Mouse (Mus musculus): ENCODE results near the gene Clcnka. TPM values are rescaled to one million over a fixed set of nuclear protein-coding genes. Genes with fewer than 3 reads are reported as not detected.
A peak's percentile ranks its signal among the peaks of the same experiment; 100 is the strongest.

Clcnka gene
- polyA plus RNA-seq, 1 experiment: not detected

GRCm38 (mm10) chr4:141433191-141433590 is 34.7 kb upstream of the Clcnka start:
- H3K27ac ChIP-seq (ENCODE audit: insufficient read depth, low read depth, low read length): no peak overlapping the region
- 82% methylated on average over 18 of the region's 18 CpGs for WGBS

GRCm38 (mm10) chr4:141432666-141433065 is 34.1 kb upstream of the Clcnka start:
- no peak overlapping the region for H3K27ac ChIP-seq (ENCODE audit: insufficient read depth, low read depth, low read length)
- no peak for TF ChIP-seq POLR2A (IDR thresholded peaks at IDR 0.05; ENCODE audit: insufficient read depth, low read depth, low read length)
- WGBS: 36% methylated on average over 14 of the region's 14 CpGs

More at GRCm38 (mm10) chr4:141433191-141433590, 34.7 kb upstream of the Clcnka start:
- no peak for TF ChIP-seq POLR2A (IDR thresholded peaks at IDR 0.05; ENCODE audit: insufficient read depth, low read depth, low read length)
- no peak for TF ChIP-seq CTCF (IDR thresholded peaks at IDR 0.05; ENCODE audit: insufficient read depth, low read depth, low read length)
- H3K4me3 ChIP-seq (ENCODE audit: insufficient read depth, low read depth, low read length): no peak overlapping the region
- no peaks in the 10 kb centered on the region for H3K4me1 ChIP-seq (ENCODE audit: control insufficient read depth, insufficient read depth, low read length)

GRCm38 (mm10) chr4:141430997-141431396 is 32.5 kb upstream of the Clcnka start:
- no peak for TF ChIP-seq CTCF (IDR thresholded peaks at IDR 0.05; ENCODE audit: insufficient read depth, low read depth, low read length)
- no peak for TF ChIP-seq POLR2A (IDR thresholded peaks at IDR 0.05; ENCODE audit: insufficient read depth, low read depth, low read length)
- WGBS: 47% methylated on average over 9 of the region's 9 CpGs
- H3K4me1 ChIP-seq (ENCODE audit: control insufficient read depth, insufficient read depth, low read length): peaks cover 12% of the 10 kb centered on the region

More at GRCm38 (mm10) chr4:141432666-141433065, 34.1 kb upstream of the Clcnka start:
- Histone ChIP-seq H3K4me3 (ENCODE audit: insufficient read depth, low read depth, low read length) (no peak overlapping the region), H3K4me1 (ENCODE audit: control insufficient read depth, insufficient read depth, low read length) (no peaks in the 10 kb centered on the region)

GRCm38 (mm10) chr4:141429847-141430246 is 31.3 kb upstream of the Clcnka start:
- Histone ChIP-seq H3K27ac (ENCODE audit: insufficient read depth, low read depth, low read length) (no peak overlapping the region), H3K4me3 (ENCODE audit: insufficient read depth, low read depth, low read length) (no peak overlapping the region), H3K4me1 (ENCODE audit: control insufficient read depth, insufficient read depth, low read length) (peaks cover 20% of the 10 kb centered on the region)
- 65% methylated on average over 9 of the region's 9 CpGs for WGBS
- TF ChIP-seq CTCF (IDR thresholded peaks at IDR 0.05; ENCODE audit: insufficient read depth, low read depth, low read length) (peak; percentile 30; the same call in 1 of the 2 replicates), POLR2A (IDR thresholded peaks at IDR 0.05; ENCODE audit: insufficient read depth, low read depth, low read length) (no peak)

More at GRCm38 (mm10) chr4:141430997-141431396, 32.5 kb upstream of the Clcnka start:
- no peak overlapping the region for H3K4me3 ChIP-seq (ENCODE audit: insufficient read depth, low read depth, low read length)
- no peak overlapping the region for H3K27ac ChIP-seq (ENCODE audit: insufficient read depth, low read depth, low read length)

DNA sequence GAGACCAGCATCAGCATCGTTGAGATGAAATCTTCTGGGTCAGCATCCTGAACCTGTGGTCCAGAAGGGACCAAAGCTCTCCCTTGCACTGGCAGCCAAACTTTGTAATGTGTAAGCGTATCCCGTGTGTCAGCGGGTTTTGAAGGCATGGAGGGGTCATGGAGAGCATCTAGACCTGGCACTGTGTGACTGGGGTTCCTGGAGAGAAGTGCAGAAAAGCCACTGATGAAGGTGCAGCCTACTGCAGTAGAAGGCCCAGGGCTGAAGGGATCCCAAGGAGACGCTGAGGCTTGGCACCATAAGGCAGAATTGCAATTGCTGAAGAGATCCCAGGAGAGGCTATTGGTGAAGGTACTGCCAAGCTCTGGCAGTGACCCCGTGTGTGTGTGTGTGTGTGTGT is 30.9 kb upstream of the Clcnka start:
- H3K27ac ChIP-seq (ENCODE audit: insufficient read depth, low read depth, low read length): no peak overlapping the region
- 84% methylated on average over 6 of the region's 6 CpGs for WGBS
- TF ChIP-seq POLR2A (IDR thresholded peaks at IDR 0.05; ENCODE audit: insufficient read depth, low read depth, low read length) (no peak), CTCF (IDR thresholded peaks at IDR 0.05; ENCODE audit: insufficient read depth, low read depth, low read length) (no peak)
- H3K4me1 ChIP-seq (ENCODE audit: control insufficient read depth, insufficient read depth, low read length): peaks cover 25% of the 10 kb centered on the region
- H3K4me3 ChIP-seq (ENCODE audit: insufficient read depth, low read depth, low read length): no peak overlapping the region

DNA sequence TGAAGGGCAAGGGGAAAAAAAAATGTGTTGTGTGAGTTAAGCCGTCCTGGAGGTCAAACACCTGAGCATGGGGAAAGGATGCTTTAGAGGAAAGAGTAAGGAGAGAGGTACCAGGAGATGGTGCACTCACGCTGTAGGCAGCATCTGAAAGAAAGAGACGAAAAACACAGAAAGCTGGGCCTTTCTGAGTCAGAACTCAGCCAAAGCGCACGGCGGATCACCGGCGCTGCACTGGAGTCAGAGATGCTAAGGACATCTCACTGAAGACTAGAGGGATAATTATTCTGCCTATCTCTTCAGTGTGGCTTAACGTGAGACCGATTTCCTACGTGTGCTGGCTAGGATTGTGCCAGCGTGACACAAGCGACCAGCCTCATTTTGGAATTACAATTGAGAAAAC is 29.4 kb upstream of the Clcnka start:
- Histone ChIP-seq H3K27ac (ENCODE audit: insufficient read depth, low read depth, low read length) (peak overlapping the region; percentile 97), H3K4me1 (ENCODE audit: control insufficient read depth, insufficient read depth, low read length) (peaks cover 39% of the 10 kb centered on the region), H3K4me3 (ENCODE audit: insufficient read depth, low read depth, low read length) (no peak overlapping the region)
- 42% methylated on average over 13 of the region's 13 CpGs for WGBS
- TF ChIP-seq POLR2A (IDR thresholded peaks at IDR 0.05; ENCODE audit: insufficient read depth, low read depth, low read length) (no peak), CTCF (IDR thresholded peaks at IDR 0.05; ENCODE audit: insufficient read depth, low read depth, low read length) (no peak)

DNA sequence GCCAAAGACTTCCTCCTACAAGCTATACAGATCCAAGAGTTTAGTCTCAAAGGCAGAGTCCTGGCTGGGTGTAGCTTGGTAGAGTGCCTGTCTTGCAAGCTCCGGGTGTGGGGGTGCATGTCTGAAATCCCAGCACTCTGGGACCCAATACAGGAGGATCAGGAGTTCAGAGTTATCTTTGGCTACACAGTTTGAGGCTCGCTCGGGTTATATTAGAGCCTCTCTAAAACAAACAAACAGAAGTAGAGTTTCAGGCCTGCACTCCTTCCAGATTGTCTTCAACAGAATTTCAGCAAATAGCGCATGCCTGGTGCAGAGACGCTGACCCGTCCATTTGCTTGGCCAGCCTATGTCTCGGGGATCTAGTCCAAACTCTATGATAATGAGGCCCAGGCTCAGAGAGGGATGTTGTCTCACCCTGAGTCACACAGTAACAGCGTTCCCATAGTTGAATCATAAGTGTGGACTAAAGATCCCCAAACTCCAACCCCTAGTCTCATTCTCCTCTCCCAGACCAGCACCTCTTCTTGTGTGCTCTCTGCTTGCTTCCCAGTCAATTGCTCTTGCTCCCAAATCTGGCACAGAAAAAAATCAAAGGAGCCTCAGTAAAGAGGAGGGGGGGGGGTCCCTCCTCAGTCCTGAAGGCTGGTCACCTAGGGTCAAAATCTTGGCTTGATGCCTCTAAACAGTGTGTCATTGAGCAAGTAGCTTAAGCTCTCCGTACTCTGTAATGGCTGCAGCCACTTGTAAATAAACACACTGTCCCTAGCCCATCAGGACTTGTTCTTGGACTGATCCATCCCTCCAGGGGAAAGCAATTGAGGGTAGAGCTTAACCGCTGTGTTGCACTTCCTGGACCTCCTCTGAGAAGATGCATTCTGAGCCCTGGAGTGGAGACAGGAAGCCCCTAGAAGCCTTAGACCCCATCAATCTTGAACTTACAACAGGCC is 28.5 kb upstream of the Clcnka start:
- H3K27ac ChIP-seq (ENCODE audit: insufficient read depth, low read depth, low read length): peak overlapping the region; percentile 97

DNA sequence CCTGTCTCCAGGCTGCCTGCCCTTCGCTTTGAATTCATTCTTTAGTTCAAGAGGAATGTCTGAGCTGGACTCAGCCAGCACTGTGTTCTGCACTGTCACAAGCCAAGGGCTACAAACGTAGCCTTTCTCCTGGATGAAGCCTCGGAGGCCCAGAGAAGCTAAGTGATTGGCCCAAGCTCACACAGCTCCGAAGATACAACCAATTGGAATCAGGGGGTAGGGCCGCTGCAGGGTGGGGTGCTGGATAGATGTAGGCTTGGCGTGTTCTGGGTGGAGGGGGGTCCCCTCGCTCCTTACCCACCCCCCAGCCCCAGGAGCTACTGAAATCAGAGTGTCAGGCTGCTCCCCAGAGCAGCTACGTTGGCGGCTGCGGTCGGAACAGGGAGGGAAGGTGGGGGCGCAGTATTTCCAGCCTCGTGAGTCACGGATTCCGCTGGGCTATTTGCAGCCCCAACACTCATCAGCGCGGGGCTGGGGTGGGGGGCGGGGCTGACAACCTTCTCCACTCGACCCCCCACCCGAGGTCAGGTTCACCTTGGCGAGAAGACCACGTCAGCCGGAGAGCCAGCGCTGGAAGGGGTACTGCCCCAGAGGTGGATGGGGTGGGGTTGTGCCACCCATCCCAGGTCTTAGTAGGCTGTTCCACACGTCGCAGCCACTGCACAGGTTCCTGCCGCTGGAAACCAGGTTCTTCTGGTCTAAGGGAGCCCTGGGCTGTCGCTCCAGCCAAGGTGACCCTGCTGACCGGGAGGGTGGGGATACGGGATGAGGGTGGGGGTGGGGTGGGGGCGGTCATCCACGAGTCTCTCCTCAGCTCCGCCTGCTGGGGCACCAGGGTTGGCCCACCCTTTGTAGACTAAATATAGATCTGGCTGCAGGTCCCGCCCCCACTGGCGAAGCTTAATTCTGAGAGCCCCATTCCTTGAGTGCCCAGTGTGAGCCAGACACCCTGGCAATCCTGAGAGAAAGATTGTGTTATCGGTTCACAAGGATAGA is 27.3 kb upstream of the Clcnka start:
- peak overlapping the region; percentile 47 for H3K4me3 ChIP-seq (ENCODE audit: insufficient read depth, low read depth, low read length)
- H3K4me1 ChIP-seq (ENCODE audit: control insufficient read depth, insufficient read depth, low read length): peaks cover 59% of the 10 kb centered on the region
- WGBS: 2% methylated on average over 36 of the region's 36 CpGs
- peak overlapping the region; percentile 97 for H3K27ac ChIP-seq (ENCODE audit: insufficient read depth, low read depth, low read length)
- TF ChIP-seq CTCF (IDR thresholded peaks at IDR 0.05; ENCODE audit: insufficient read depth, low read depth, low read length) (no peak), POLR2A (IDR thresholded peaks at IDR 0.05; ENCODE audit: insufficient read depth, low read depth, low read length) (0 out of 2 replicates have a peak, but pooled peaks have one; percentile 25)

More for the DNA sequence above, 28.5 kb upstream of the Clcnka start:
- H3K4me1 ChIP-seq (ENCODE audit: control insufficient read depth, insufficient read depth, low read length): peaks cover 46% of the 10 kb centered on the region
- H3K4me3 ChIP-seq (ENCODE audit: insufficient read depth, low read depth, low read length): 0 out of 2 replicates have a peak overlapping the region, but pooled peaks have one; percentile 47
- no peak for TF ChIP-seq CTCF (IDR thresholded peaks at IDR 0.05; ENCODE audit: insufficient read depth, low read depth, low read length)
- TF ChIP-seq POLR2A (IDR thresholded peaks at IDR 0.05; ENCODE audit: insufficient read depth, low read depth, low read length): no peak
- WGBS: 67% methylated on average over 10 of the region's 10 CpGs

All from olfactory bulb, adult 2 months (tissue).